Mouse (Mus musculus) small intestine, adult 2 months (tissue): ENCODE results near the gene Pde1c.

ENCODE experiments used
- CTCF ChIP-seq: fragments of 200-500 bp; IDR thresholded peaks from 2 replicates; pipeline ENCODE4 v1.5.1; 2012; ENCODE audit warnings: low read depth, mild to moderate bottlenecking, control low read depth, inconsistent platforms, low read length, moderate library complexity, mixed read lengths; ENCODE audit not compliant: insufficient replicate concordance, insufficient read length; ENCODE audit errors: extremely low read depth
- POLR2A ChIP-seq: fragments of 200-500 bp; IDR thresholded peaks from 2 replicates; pipeline ENCODE4 v1.6.1; 2012; ENCODE audit warnings: low read depth, mild to moderate bottlenecking, control low read depth, inconsistent platforms, low read length, moderate library complexity

DNA sequence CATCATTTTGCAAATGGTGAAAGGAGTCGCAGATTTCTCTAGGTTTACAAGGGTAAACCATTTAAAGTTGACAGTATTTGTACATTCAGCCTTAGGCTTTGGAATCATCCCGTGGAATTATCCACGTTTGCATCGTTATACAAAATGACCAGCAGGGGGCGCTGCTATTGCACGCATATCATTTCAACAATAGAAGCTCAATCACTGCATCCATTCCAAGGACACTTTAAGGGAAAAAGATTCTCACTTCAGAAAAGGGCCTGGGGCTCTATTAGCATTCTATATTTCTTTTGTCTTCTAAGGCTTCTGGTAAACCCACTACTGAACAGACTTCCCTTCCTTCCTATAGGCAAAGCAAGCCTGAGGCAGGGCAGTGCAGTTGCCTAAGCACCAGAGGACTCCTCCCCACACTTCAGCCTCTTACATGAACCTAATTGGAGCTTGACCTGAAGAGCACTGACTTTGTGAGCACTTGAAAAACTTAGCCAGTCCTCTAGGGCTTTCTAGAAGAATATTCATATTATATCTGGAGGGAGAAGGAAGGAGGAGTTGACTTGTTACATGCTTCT is 87.9 kb downstream of the Pde1c start:
- TF ChIP-seq CTCF (no peak), POLR2A (no peak)
